Mouse (Mus musculus): Measurements from ENCODE around the gene Tmem126a. TPM values are rescaled to one million over a fixed set of nuclear protein-coding genes. Genes with fewer than 3 reads are reported as not detected.

Tmem126a gene
- polyA plus RNA-seq, 1 experiment = not detected

GRCm38 (mm10) chr7:90457517-90457916, 488 bp upstream of the Tmem126a start:
- H3K4me3 ChIP-seq (ENCODE audit: insufficient read depth, low read depth, low read length) = peak overlapping the region; percentile 70
- H3K27ac ChIP-seq (ENCODE audit: insufficient read depth, low read depth, low read length) = peak overlapping the region; percentile 72
- WGBS = 2% methylated on average over 10 of the region's 10 CpGs
- peaks cover 3% of the 10 kb centered on the region; the same call in 1 of the 2 replicates for H3K4me1 ChIP-seq (ENCODE audit: control insufficient read depth, insufficient read depth, low read length)
- TF ChIP-seq CTCF (IDR thresholded peaks at IDR 0.05; ENCODE audit: insufficient read depth, low read depth, low read length) = no peak
- TF ChIP-seq POLR2A (IDR thresholded peaks at IDR 0.05; ENCODE audit: insufficient read depth, low read depth, low read length) = no peak

- WGBS = 12% methylated on average over 7 of the region's 7 CpGs
- TF ChIP-seq CTCF (IDR thresholded peaks at IDR 0.05; ENCODE audit: insufficient read depth, low read depth, low read length) (no peak), POLR2A (IDR thresholded peaks at IDR 0.05; ENCODE audit: insufficient read depth, low read depth, low read length) (no peak)
- H3K27ac ChIP-seq (ENCODE audit: insufficient read depth, low read depth, low read length) = no peak overlapping the region
- peaks cover 3% of the 10 kb centered on the region; the same call in 1 of the 2 replicates for H3K4me1 ChIP-seq (ENCODE audit: control insufficient read depth, insufficient read depth, low read length)
- peak overlapping the region; percentile 70 for H3K4me3 ChIP-seq (ENCODE audit: insufficient read depth, low read depth, low read length)
Measured at GRCm38 (mm10) chr7:90456149-90456844, 732 bp downstream of the Tmem126a start.

- peak overlapping the region; percentile 82 for H3K4me3 ChIP-seq (ENCODE audit: insufficient read depth, low read depth, low read length)
- H3K4me1 ChIP-seq (ENCODE audit: control insufficient read depth, insufficient read depth, low read length) = no peaks in the 10 kb centered on the region
- under 1% methylated on average over 6 of the region's 6 CpGs for WGBS
- TF ChIP-seq POLR2A (IDR thresholded peaks at IDR 0.05; ENCODE audit: insufficient read depth, low read depth, low read length) (no peak), CTCF (IDR thresholded peaks at IDR 0.05; ENCODE audit: insufficient read depth, low read depth, low read length) (no peak)
- H3K27ac ChIP-seq (ENCODE audit: insufficient read depth, low read depth, low read length) = 0 out of 2 replicates have a peak overlapping the region, but pooled peaks have one; percentile 7
Measured at GRCm38 (mm10) chr7:90444206-90444605, 12.8 kb downstream of the Tmem126a start.

GRCm38 (mm10) chr7:90443101-90444091, 13.6 kb downstream of the Tmem126a start:
- H3K4me3 ChIP-seq (ENCODE audit: insufficient read depth, low read depth, low read length) = peak overlapping the region; percentile 82
- peak overlapping the region; percentile 72 for H3K27ac ChIP-seq (ENCODE audit: insufficient read depth, low read depth, low read length)
- 1% methylated on average over 123 of the region's 123 CpGs for whole genome bisulfite sequencing
- no peaks in the 10 kb centered on the region for H3K4me1 ChIP-seq (ENCODE audit: control insufficient read depth, insufficient read depth, low read length)
- TF ChIP-seq CTCF (IDR thresholded peaks at IDR 0.05; ENCODE audit: insufficient read depth, low read depth, low read length) (no peak), POLR2A (IDR thresholded peaks at IDR 0.05; ENCODE audit: insufficient read depth, low read depth, low read length) (no peak)

- Histone ChIP-seq H3K4me1 (ENCODE audit: control insufficient read depth, insufficient read depth, low read length) (no peaks in the 10 kb centered on the region), H3K27ac (ENCODE audit: insufficient read depth, low read depth, low read length) (peak within 1 kb of the TSS; percentile 75), H3K4me3 (ENCODE audit: insufficient read depth, low read depth, low read length) (peak within 1 kb of the TSS; percentile 82)
- TF ChIP-seq CTCF (IDR thresholded peaks at IDR 0.05; ENCODE audit: insufficient read depth, low read depth, low read length) = no peak
- TF ChIP-seq POLR2A (IDR thresholded peaks at IDR 0.05; ENCODE audit: insufficient read depth, low read depth, low read length) = peak; percentile 87
- WGBS = 1% methylated on average over 54 of the region's 54 CpGs
Measured at GRCm38 (mm10) chr7:90442518-90443080, 14.4 kb downstream of the Tmem126a start, which contains the start of gene Crebzf. Gene Crebzf (plus strand): TSS chr7:90442729.

GRCm38 (mm10) chr7:90442070-90442469, 15.0 kb downstream of the Tmem126a start:
- H3K4me3 ChIP-seq (ENCODE audit: insufficient read depth, low read depth, low read length) = no peak overlapping the region
- TF ChIP-seq CTCF (IDR thresholded peaks at IDR 0.05; ENCODE audit: insufficient read depth, low read depth, low read length) (no peak), POLR2A (IDR thresholded peaks at IDR 0.05; ENCODE audit: insufficient read depth, low read depth, low read length) (no peak)
- peak overlapping the region; percentile 75 for H3K27ac ChIP-seq (ENCODE audit: insufficient read depth, low read depth, low read length)
- H3K4me1 ChIP-seq (ENCODE audit: control insufficient read depth, insufficient read depth, low read length) = no peaks in the 10 kb centered on the region
- WGBS = under 1% methylated on average over 4 of the region's 4 CpGs

GRCm38 (mm10) chr7:90440044-90440443, 17.0 kb downstream of the Tmem126a start:
- H3K4me1 ChIP-seq (ENCODE audit: control insufficient read depth, insufficient read depth, low read length) = no peaks in the 10 kb centered on the region
- TF ChIP-seq CTCF (IDR thresholded peaks at IDR 0.05; ENCODE audit: insufficient read depth, low read depth, low read length) = no peak
- no peak for TF ChIP-seq POLR2A (IDR thresholded peaks at IDR 0.05; ENCODE audit: insufficient read depth, low read depth, low read length)
- H3K4me3 ChIP-seq (ENCODE audit: insufficient read depth, low read depth, low read length) = no peak overlapping the region
- WGBS = 70% methylated on average over 4 of the region's 4 CpGs
- H3K27ac ChIP-seq (ENCODE audit: insufficient read depth, low read depth, low read length) = no peak overlapping the region

- Histone ChIP-seq H3K4me3 (ENCODE audit: insufficient read depth, low read depth, low read length) (no peak overlapping the region), H3K27ac (ENCODE audit: insufficient read depth, low read depth, low read length) (no peak overlapping the region), H3K4me1 (ENCODE audit: control insufficient read depth, insufficient read depth, low read length) (peaks cover 3% of the 10 kb centered on the region)
- TF ChIP-seq POLR2A (IDR thresholded peaks at IDR 0.05; ENCODE audit: insufficient read depth, low read depth, low read length) (no peak), CTCF (IDR thresholded peaks at IDR 0.05; ENCODE audit: insufficient read depth, low read depth, low read length) (no peak)
Measured at GRCm38 (mm10) chr7:90432221-90432620, 24.8 kb downstream of the Tmem126a start.
